8 mouse cellular contexts compared by ENCODE assay signal in the genomic region with DNA sequence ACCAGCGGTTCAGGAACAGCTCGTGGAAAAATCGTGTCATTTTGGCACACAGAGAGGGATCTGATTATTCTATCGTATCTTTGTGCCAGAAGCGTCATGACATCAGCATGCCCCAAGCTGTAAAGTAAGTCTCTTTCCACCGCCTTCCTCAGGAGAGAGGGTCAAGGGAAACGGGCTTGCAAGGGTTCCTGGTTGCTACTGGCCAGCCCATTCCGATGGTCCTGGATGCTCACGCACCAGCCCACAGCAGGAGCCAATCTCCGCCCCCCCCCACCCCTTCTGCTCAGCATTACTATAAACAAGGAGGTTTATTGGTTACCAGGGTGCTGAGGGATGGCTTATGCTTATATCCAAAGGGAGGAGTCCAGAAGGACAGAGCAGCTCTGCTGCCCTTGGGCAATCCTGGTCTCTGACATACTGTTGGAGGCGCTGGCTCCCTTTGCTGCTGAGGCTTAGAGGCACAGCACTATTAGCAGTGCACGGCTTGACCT. TPM values are rescaled to one million over a fixed set of nuclear protein-coding genes. Genes with fewer than 3 reads are reported as not detected.
DNase-seq lines count a peak whose midpoint lies in the region; ATAC-seq lines count a peak whose summit lies in the region.

No protein-coding gene starts in this region.

- H3K27me3 ChIP-seq in heart, embryonic 11.5 days (ENCODE audit: control insufficient read depth, insufficient read depth, low read length), result no peaks in the 10 kb centered on the region
- no peaks in the 10 kb centered on the region for H3K27me3 ChIP-seq in kidney, embryonic 16.5 days (ENCODE audit: insufficient read depth, low read length)
- no peaks in the 10 kb centered on the region for H3K27me3 ChIP-seq in stomach, embryonic 14.5 days (ENCODE audit: control insufficient read depth, insufficient read depth, low read length)

- no peaks in the 10 kb centered on the region for H3K9me3 ChIP-seq in heart, embryonic 11.5 days (replicated peaks; ENCODE audit: control insufficient read depth, low read length)
- no peaks in the 10 kb centered on the region for H3K9me3 ChIP-seq in kidney, embryonic 16.5 days (ENCODE audit: low read length)
- H3K9me3 ChIP-seq in stomach, embryonic 14.5 days (ENCODE audit: control insufficient read depth, low read depth, low read length), result no peaks in the 10 kb centered on the region

- peak; percentile 44 for DNase-seq in layer of hippocampus, adult 9-11 months
- DNase-seq in layer of hippocampus, adult 18-20 months (ENCODE audit: low spot score in 2 of 2), result no peak
- DNase-seq in cerebellum, postnatal 25 days, result peak; percentile 31 to 44
- DNase-seq in lung, postnatal 10 days, result peak; percentile 71
- no peak for DNase-seq in right cerebral cortex, adult 18-20 months

- peaks cover 45% of the 10 kb centered on the region for H3K4me1 ChIP-seq in heart, embryonic 11.5 days (ENCODE audit: control insufficient read depth, insufficient read depth, low read length)
- peaks cover 46% of the 10 kb centered on the region for H3K4me1 ChIP-seq in kidney, embryonic 16.5 days (ENCODE audit: insufficient read depth, low read length)
- H3K4me1 ChIP-seq in stomach, embryonic 14.5 days (ENCODE audit: control insufficient read depth, insufficient read depth, low read length), result peaks cover 31% of the 10 kb centered on the region

- H3K9ac ChIP-seq in heart, embryonic 11.5 days (ENCODE audit: low read depth, low read length), result peak overlapping the region; percentile 62
- peak overlapping the region; percentile 15 for H3K9ac ChIP-seq in kidney, embryonic 16.5 days (replicated peaks; ENCODE audit: low read length)
- no peak overlapping the region for H3K9ac ChIP-seq in stomach, embryonic 14.5 days (replicated peaks; ENCODE audit: low read depth, low read length)

- H3K27ac ChIP-seq in heart, embryonic 11.5 days (ENCODE audit: low read depth, low read length), result peak overlapping the region; percentile 31
- no peak overlapping the region for H3K27ac ChIP-seq in kidney, embryonic 16.5 days (ENCODE audit: low read length)
- H3K27ac ChIP-seq in stomach, embryonic 14.5 days (ENCODE audit: low read length), result peak overlapping the region; percentile 39; the same call in 1 of the 2 replicates

- WGBS in heart, embryonic 11.5 days (ENCODE audit: insufficient replicate concordance), result 3% methylated on average over 12 of the region's 12 CpGs
- WGBS in kidney, embryonic 16.5 days, result 6% methylated on average over 12 of the region's 12 CpGs
- 7% methylated on average over 12 of the region's 12 CpGs for WGBS in stomach, embryonic 14.5 days

- peak overlapping the region; percentile 34 for H3K4me3 ChIP-seq in heart, embryonic 11.5 days (ENCODE audit: low read depth, low read length)
- H3K4me3 ChIP-seq in kidney, embryonic 16.5 days (ENCODE audit: low read length), result peak overlapping the region; percentile 31
- H3K4me3 ChIP-seq in stomach, embryonic 14.5 days (ENCODE audit: low read depth, low read length), result peak overlapping the region; percentile 17

- peak; percentile 45 for ATAC-seq in heart, embryonic 11.5 days (replicated peaks; ENCODE audit: insufficient number of reproducible peaks, low FRiP score, low TSS enrichment)
- ATAC-seq in kidney, embryonic 16.5 days (ENCODE audit: low FRiP score, low TSS enrichment), result peak; percentile 32
- ATAC-seq in stomach, embryonic 14.5 days (ENCODE audit: insufficient number of reproducible peaks, insufficient read depth, low FRiP score, low read depth), result peak; percentile 38; the same call in 1 of the 2 replicates

- H3K4me2 ChIP-seq in heart, embryonic 11.5 days, result peak overlapping the region; percentile 73
- peak overlapping the region; percentile 52 for H3K4me2 ChIP-seq in kidney, embryonic 16.5 days (replicated peaks; ENCODE audit: low read depth, low read length)
- peak overlapping the region; percentile 40 for H3K4me2 ChIP-seq in stomach, embryonic 14.5 days (replicated peaks; ENCODE audit: low read depth, low read length)

- no peaks in the 10 kb centered on the region for H3K36me3 ChIP-seq in heart, embryonic 11.5 days (ENCODE audit: control insufficient read depth, insufficient read depth, low read length)
- H3K36me3 ChIP-seq in kidney, embryonic 16.5 days (ENCODE audit: insufficient read depth, low read length), result no peaks in the 10 kb centered on the region
- no peaks in the 10 kb centered on the region for H3K36me3 ChIP-seq in stomach, embryonic 14.5 days (ENCODE audit: control insufficient read depth, insufficient read depth, low read length)

RNA-seq across cellular contexts. Expression of a gene that starts 3.8 kb away (rescaled TPM):
- total RNA-seq in layer of hippocampus, adult 18-20 months (2021), result 10 to 100 TPM; 74.6 to 76.6 TPM
- polyA plus RNA-seq in heart, embryonic 11.5 days (2014; fragmentation: Nextera tagmentation; extraction: Ambion mirVana), result 29.5 and 37.3 TPM in 2 replicates
- polyA plus RNA-seq in kidney, embryonic 16.5 days (2015; fragmentation: Nextera tagmentation; extraction: Ambion mirVana), result 28.5 and 31.3 TPM in 2 replicates
- 23.6 and 28.6 TPM in 2 replicates for polyA plus RNA-seq in stomach, embryonic 14.5 days (2014; fragmentation: Nextera tagmentation; extraction: Ambion mirVana)

Comparison
In these comparisons a context has a peak if more than half of its experiments do, and no peak if none do; other contexts are left out.
1. DNase-seq: peak in layer of hippocampus, adult 9-11 months (single experiment), cerebellum, postnatal 25 days (2 of 2) and lung, postnatal 10 days (single experiment); none in layer of hippocampus, adult 18-20 months (0 of 2) and right cerebral cortex, adult 18-20 months (single experiment).
2. Peak in every context shown above with its lines, with median percentiles within 50 percentile points of each other: ATAC-seq, H3K4me2 ChIP-seq and H3K4me3 ChIP-seq.